Mouse (Mus musculus): ENCODE data around the gene Nhlrc4. TPM values are rescaled to one million over a fixed set of nuclear protein-coding genes. Genes with fewer than 3 reads are reported as not detected.

The Nhlrc4 gene
- 7.0 and 12.9 TPM in 2 replicates for polyA plus RNA-seq (2012; rRNA removed)

DNA sequence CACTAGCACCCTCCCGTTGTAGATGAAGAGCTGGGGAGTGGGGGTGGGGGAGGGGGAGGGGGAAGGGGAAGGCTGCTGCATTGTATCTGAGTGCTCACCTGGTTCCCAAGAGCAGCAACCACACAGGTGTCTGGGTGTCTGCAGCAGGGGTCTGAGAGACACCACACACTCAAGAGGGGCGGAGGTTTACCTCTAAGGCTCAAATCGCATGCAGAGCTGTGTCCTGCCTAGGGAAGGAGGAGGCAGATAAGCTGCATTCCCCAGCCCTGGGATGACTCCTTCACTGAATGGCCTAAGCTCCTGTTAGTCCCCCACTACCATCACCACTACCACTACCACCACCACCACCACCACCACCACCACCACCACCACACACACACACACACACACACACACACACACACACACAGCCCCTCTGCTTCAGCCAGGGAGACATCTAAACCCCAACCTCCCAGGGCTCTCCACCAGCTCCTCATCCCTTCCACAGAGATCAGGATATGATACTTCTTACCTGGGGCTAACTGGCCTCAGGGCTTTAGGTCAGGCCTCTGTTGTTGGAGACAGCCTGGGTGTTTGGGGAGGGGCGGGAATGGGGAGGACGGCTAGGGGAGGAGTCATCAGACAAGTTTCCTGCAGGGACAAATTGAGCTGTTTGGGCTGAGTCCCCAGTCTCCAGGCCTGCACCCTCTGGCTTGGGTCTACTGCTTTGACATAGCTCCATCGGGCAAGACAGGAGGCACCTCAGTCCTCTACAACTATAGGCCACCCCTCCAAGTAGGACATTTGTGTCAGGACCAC lies at the start of gene Nhlrc4, which contains the start of gene Pigq:
Gene Nhlrc4 (minus strand): TSS at position 596 of the 798 bp plus-strand sequence.
Gene Pigq (minus strand): TSS at position 571 of the 798 bp plus-strand sequence.
- DNase-seq (ENCODE audit: low read depth): no peak

DNA sequence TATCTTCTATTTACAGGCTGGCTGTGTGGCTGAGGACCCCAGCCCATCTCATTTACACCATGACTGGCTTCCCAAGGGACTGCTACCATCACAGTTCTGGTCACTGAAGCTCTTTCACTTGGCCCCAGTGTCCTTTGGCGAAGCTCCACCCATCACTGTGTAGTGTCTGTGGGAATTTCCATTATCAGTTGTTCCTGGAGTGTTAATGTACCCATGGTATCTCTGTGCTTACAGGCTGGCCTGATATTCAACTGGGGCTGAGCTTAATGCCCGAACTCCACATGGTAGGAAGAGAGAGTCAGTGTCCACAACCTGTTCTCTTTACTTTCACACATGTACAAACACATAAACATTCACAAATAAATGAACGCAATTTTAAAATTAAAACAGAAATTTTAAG lies 48.7 kb upstream of the Nhlrc4 start:
- DNase-seq (ENCODE audit: low read depth): no peak

- no peak for DNase-seq (ENCODE audit: low read depth)
Measured at GRCm38 (mm10) chr17:25992274-25992673, 47.5 kb upstream of the Nhlrc4 start.

DNA sequence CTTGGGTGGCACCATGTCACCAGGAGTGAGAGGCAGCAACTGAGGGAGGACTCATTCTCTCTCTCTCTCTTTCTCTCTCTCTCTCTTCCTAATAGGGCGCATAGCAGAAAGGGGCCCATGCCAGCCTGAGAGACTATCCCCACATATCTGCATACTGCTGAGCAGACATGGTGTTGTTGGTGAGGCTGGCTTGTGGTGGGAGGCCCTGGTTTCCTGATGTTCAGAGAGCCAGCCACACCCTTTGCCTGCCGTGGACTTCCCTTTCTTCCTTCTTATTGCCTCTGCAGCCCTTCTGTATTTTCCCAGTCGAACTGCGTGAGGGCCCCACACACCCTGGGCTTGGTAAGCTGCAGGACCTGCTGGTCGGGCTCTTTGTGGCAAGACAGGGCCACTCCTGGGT lies 45.6 kb upstream of the Nhlrc4 start:
- DNase-seq (ENCODE audit: low read depth): no peak

DNA sequence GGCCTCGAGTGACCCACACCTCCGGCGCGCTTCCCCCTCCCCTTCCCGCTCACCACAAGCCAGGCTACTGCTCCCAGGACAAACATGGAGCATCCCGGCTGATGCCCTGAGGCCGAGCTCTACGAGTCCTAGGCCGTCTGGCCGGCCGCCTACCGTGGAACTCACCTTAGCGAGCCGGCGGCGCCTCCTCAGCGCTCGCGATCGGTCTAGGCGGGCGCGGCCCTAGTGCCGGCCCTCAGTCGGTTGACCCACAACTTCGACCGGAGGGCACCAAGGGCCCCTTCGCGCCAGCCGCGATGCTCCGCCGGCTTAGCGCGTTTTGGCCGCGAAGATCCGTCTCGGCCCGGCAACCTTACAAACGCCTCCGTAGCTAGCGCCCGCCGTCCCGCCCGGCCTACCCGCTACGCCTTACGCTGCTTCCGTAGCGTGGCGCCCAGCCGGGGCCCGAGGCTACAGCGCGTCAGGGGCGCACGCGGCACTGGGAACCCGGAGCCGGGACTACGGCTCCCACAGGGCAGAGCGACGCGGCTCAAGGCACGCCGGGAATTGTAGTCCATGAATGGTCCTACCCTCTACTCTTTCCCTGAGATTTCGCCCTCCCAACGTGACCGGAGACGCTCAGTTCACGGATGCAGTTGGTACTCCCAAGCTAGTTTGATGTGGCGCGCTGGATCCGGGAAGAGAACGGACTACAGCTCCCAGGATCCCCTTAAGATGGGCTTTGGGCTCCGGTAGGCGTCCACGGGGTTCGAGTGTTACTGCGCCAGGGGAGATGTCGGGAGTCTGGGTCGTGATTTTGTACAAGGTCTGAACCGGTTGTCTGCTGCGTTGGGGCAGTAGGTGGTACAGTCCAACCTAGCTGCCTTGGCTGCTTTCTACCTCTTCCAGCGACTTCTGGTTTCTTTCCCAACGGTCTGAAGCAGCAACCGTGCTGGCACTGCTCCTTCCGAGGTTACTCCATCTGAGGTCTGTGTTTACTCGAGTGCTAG lies 40.8 kb upstream of the Nhlrc4 start, which contains the start of gene Capn15:
Gene Capn15 (minus strand): TSS at position 491 of the 989 bp plus-strand sequence.
- peak; percentile 66 for DNase-seq (ENCODE audit: low read depth)

DNA sequence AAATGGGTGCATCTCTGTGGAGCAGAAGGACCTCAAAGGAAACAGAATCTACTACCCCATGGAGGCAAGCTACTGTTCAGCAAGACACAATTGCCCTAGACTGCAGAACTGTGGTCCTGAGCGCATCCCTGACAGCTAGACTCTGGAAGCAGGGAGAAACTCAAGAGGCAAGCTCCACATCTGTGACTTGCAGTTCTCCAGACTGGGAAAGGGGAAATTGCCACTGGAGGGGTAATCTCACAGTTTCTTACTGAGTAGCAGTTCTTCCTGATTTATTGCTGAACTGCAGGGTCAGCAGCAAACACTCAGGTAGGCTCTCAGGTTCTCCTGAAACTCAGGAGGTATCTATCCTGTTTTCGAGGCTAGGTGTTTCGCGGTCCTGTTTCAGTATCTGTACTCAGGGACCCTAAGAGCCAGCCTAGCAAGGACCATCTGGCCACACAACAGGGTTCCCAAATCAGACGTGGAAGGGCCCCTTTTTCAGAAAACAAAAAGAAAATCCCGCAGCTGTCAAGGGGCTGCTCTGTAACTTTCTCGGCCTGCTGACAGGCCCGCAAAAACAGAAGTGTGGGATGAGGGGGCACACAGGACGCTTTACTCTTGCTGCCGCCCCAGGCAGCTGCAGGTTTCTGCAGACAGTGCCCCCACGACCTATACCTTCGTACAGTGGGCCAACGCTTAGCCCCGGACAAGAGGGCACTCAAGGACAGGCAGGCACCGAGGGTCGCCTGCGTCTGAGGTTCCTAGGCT lies 40.0 kb upstream of the Nhlrc4 start:
- no peak for DNase-seq (ENCODE audit: low read depth)

DNA sequence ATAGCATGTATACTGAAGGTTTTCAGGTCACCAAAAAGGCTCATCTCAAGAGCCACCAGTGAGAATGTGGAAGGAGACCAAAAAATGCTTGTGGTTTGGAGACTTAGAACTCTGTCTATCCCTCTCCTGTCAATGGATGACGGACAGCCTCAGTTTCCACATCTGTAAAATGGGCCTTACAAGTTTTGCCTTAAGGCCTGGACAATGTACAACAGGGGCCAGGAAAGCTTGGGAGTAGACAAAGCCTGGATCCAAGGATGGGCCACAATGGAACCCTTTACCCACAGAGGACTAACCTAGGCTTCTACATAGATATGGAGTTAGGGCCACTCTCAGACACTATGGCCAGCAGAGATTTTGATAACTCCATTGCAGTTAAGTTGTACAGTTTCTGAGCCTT lies 39.3 kb upstream of the Nhlrc4 start:
- no peak for DNase-seq (ENCODE audit: low read depth)

GRCm38 (mm10) chr17:25982913-25983312 lies 38.2 kb upstream of the Nhlrc4 start:
- no peak for DNase-seq (ENCODE audit: low read depth)

DNA sequence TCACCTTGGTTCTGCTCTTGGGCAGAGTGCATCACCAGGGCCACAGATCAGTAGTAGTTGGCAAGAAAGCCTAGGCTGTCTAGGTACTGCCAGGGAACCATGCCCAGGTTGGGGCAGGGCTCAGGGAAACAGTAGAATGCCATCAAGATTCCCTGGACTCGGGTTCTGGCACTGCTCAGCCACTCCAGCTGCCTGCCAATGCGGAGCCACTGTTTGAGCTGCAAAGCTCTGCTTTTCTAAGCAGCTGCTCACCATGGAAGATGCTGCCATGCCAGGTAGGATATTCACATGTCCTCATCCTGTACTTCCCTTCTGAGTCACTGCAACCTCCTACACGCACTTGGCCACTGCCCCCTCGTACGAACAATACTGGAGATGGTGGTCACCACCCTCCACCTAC lies 36.1 kb upstream of the Nhlrc4 start:
- peak; percentile 65 for DNase-seq (ENCODE audit: low read depth)

DNA sequence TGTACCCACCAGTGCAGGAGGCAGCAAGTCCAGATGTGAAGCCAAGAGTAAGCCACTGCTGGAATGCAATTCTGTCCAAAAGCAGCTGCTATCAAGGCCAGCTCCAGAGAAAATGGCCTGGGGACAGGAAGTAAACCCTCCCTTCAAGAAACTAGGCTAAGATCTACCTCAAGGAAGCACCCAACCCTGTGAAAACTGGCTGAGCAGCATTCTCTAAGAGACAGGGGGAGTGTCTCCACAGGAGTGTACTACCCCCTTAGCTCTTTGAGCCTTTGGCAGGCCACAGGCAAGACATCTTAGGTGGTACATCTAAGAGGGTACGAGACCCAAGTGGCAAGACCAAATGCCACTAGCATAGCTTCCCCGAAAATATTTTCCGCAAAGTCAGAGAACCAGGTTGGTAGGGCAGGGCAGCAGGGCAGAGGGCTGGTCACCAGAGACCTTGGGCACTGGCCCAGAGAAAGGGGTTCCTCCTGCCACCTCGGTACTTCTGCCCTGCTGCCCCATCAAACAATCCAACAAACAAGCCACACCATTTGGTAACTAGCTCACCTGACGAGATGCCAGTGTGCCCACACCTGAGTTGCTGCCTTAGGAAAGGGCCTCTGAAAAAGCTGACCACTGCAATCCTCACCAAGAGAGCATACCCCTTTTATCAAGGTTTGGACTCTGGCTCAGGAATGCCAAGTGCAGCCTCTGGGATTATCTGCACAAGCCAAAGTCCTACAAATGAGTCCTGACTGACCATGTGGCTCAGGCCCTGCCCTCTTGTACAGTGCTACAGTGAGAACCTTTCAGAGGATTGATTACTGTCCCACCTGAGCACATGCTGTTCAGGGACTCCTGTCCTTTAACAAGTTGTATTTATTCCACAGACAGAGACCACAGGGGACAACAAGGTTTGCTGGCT lies 35.3 kb upstream of the Nhlrc4 start:
- no peak for DNase-seq (ENCODE audit: low read depth)

- DNase-seq (ENCODE audit: low read depth): no peak
Measured at GRCm38 (mm10) chr17:25970954-25971707, 26.4 kb upstream of the Nhlrc4 start.

DNA sequence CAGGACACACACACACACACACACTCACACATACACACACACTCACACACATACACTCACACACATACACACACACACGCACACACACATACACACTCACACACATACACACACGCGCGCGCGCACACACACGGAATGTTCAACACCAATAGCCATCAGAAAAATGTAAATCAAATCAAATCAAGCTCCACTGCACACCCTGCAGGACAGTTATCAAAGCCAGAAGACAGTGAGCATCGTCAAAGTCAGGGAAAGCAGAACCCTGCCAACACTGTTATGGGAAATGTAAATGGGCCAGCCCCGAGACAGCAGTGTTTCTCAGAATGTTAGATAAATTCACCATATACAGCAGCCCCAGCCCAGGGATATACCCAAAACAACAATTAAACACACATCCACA lies 25.7 kb upstream of the Nhlrc4 start:
- DNase-seq (ENCODE audit: low read depth): no peak

DNA sequence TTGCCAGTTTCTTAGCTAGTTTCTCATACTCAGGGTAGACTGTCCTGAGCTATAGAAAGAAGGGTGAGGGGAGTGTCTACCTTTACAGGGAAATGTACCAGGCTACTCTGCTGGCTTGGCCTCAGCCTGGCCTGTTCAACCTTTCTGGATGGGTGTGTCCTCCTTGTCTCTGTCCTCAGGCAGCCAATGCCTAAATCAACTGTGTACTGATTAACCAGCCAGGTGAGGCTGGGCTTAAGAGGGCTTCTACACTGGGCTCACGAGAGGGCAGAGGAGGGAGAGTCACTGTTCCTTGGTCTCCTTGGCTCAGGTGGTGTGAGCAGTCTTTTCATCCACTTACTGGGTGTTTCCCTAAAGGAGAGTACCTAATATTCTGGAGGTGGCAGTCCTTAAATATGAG lies 23.4 kb upstream of the Nhlrc4 start:
- DNase-seq (ENCODE audit: low read depth): no peak

DNA sequence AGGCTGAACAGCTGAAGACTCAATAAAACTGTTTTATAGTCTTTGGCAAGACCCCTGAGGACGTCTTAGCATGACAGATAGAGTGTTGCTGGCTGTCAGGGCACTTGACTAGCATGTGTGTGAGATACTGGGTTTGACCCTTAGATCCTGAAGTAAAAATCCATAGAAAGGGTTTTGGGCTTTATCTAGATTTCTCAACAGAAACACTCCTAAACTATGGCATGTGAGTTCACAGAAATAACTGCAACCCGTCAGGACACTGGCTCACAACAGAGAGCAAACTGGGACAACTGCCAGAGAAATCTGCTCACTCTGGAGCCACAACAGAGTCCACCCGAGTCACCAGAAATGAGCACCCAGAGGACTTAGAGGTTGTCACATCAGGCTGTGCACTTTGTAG lies 22.9 kb upstream of the Nhlrc4 start:
- DNase-seq (ENCODE audit: low read depth): no peak

- no peak for DNase-seq (ENCODE audit: low read depth)
Measured at GRCm38 (mm10) chr17:25964271-25964670, 19.5 kb upstream of the Nhlrc4 start.

- DNase-seq (ENCODE audit: low read depth): no peak
Measured at GRCm38 (mm10) chr17:25962413-25962905, 17.7 kb upstream of the Nhlrc4 start.

DNA sequence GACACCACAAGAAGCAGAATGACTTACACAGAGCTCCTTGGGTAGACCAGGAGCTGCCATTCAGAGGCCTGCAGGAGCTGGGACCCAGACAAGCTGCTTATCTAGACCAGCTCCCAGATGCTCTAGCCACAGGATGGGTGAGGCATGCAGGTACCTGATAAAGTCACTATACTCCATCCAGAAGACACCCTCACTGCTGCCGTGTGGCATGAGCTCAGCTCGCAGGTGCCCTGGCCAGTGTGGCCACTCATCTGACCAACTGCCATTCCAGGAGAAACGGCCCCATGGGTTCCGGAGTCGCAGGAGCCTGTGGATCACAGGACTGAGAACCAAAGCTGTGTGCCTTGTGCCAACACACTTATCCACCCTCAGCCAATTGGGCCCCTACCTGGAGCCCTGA lies 16.8 kb upstream of the Nhlrc4 start:
- DNase-seq (ENCODE audit: low read depth): no peak

DNA sequence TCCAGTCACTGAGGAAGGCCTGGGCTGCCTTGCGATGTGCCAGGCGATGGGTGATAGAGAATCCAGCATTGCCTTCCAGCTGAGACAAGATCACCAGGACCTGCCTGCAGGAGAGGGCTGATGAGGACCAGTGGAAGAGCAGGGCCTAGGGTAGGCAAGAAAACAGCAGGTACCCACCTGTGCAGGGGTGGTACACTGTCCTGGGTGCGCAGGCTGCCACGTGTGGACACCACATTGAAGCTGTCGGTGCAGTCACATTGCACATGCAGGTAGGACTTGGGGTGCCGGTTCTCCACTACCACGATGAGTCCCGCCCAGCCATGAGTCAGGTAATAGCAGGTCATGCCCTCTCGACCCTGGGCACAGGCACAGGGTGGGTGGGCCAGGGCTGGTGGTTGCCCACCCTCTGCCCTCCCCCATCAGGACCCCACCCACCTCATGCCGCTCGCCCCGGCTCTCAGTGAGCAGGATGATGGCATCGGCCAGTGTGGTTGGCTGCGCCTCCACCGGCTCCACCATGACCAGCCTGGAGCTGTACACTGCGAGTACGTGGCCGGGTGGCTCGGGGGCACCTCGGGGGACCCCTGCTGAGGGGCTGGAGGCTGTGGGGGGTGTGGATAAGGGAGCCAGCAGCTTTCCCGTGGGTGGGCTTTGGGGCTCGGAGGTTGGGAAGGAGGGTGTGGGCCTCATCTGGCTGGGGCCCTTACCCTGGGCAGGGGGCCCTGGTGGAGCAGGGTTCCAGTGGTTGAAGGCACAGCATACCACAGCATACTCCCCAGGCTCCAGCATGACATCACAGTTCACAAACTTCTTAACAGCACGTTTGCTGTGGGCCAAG lies 15.1 kb upstream of the Nhlrc4 start:
- DNase-seq (ENCODE audit: low read depth): no peak
